Mouse (Mus musculus): ENCODE measurements around the gene Mgst3.
A peak's percentile ranks its signal among the peaks of the same experiment; 100 is the strongest.

Gene Mgst3

DNA sequence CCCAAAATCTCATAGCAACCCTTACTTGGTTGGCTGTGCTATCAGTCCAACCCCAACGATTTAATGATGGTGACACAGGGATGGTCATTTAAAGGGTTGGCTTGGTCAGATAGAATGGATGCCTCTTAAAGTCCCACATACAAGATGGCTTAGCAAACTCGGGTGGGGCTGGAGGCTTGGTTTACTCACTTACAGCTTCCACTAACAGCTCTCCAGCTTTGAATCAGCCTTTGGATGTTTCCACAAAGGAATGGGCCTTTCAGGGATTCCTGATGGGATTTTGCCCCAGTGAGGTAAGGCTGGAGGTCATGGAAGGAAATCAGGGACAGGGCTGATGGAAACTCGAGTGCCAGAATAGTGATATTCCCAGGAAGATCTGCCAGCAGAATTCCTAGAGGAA, 5.8 kb downstream of the Mgst3 start:
- no peak for DNase-seq (ENCODE audit: low spot score in 2 of 2)

DNA sequence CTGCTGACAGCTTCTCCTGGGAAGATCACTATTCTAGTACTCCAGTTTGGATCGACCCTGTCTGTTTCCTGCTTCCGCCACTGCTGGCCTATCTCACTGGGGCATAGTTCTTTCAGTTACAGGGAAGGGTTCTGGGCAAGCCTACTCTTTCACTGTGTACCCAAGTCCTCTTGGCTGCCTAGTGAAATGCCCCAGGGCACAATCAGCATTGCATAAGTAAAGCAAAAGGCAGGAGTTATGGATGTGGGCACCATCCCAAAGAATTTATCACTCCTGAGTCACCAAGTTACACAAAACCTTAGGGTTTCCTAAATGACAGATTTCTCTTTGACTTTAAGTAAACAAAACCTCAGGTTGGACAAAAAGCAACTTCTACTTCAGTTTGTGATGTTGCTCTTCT, 6.3 kb downstream of the Mgst3 start:
- no peak for DNase-seq (ENCODE audit: low spot score in 2 of 2)

DNA sequence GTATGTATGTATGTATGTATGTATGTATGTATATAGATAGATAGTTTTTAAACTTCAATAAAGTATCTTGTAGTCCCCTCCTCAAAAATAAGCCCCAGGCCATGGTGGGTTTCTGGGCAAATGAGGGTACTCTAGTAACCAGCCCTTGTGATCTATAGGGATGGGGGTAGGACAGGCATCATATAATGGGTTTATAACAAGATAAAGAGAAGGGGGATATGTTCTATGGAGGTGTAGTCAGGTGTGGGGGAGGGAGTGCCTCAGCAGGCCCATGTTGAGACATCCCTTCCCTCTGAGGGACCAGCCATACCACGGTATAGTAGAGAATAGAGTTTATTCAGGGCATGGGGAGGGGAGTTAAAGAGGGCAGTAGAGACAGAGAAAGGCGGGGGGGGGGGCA, 7.2 kb downstream of the Mgst3 start:
- no peak for DNase-seq (ENCODE audit: low spot score in 2 of 2)

DNA sequence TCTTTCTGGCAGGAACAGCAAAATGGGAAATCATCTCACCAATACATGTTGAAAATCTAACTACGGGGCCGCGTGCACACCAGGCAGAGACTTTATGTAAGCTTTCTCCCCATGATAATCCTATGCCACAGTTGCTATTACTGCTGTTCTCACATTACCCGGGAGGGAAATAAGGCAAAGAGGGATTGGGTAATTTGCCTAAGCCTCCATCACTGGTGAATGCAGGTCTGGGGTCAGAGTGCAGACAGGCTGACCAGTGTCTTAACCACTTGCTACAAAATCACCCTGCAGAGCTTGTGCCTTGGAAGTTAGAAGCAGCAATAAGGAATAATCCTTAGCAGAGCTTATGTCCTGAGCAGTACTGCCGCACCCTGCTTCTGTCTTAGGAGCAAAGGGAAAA, 8.0 kb downstream of the Mgst3 start:
- no peak for DNase-seq (ENCODE audit: low spot score in 2 of 2)

DNA sequence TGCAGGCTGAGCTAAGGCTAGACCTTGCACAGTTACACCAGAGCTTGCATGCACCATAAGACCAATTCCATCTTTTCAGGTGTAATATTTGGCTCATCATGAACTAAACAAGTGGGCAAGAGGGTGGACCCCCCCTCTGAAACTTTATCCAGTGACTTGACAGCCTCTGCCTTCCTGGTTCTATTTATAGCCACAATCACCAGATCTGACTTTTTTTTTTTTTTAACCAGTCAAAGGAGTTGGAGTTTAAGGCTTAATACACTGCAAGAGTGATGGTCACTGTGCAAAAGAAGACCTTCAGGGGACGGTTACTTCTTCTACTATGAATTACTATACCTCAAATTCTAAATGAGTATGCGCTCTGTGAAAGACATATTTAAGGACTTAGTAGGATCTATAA, 8.4 kb downstream of the Mgst3 start:
- no peak for DNase-seq (ENCODE audit: low spot score in 2 of 2)

DNA sequence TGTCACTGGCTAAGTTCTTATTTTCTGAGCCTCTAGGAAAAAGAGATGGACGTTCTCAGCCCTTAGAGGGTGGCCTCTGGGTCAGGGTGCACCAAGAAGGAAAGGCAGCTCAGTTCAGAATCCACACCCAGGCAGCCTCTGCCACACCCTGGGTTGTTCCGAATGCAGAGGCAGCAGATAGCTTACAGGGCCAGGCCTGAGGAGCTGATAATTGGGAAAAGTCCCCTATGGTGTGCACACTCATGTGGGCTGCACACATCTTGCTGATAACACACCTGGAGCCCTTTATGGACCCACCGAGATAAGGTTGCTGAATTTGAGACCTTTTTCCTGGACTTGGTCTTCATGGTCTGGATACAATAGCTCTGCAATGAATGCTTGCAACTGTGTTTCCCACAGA, 9.5 kb downstream of the Mgst3 start:
- DNase-seq (ENCODE audit: low spot score in 2 of 2) = no peak

DNA sequence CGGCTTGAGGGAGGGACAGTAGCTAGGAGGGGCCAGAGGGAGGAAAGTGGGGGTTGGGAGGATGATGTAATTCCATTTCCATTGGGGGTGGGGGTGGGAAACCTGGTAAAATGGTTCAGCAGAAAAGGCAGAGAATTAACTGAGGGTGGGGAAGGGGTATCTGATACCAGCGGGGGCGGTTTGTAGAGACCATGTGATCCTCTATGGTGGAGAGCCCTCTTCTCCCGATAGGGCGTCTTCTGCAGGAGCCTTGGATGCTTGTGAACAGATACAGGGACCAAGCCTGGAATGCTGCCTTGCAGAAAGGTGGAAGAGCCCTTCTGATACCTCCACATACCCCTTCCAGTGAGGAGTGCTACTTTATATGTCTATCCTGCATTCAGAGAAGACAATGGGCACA, 10.5 kb downstream of the Mgst3 start:
- no peak for DNase-seq (ENCODE audit: low spot score in 2 of 2)

DNA sequence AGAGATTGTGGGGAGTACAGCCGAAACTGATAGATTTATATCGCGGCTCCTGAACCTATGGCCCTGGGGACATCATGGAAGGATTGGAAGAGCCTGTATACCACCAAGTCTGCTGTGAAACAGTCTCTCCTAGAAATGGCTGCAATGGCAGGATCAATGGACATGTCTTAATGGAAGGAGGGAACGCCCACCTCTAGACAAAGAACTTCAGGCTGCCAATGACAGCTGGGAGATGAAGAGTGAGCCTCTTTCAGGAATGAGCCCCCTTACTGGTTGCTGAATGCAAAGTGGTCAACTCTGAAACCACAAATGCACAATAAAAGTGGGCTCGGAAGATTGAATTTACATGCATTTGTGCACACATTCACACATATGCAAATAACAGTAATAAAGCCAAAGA, 10.9 kb downstream of the Mgst3 start:
- no peak for DNase-seq (ENCODE audit: low spot score in 2 of 2)

DNA sequence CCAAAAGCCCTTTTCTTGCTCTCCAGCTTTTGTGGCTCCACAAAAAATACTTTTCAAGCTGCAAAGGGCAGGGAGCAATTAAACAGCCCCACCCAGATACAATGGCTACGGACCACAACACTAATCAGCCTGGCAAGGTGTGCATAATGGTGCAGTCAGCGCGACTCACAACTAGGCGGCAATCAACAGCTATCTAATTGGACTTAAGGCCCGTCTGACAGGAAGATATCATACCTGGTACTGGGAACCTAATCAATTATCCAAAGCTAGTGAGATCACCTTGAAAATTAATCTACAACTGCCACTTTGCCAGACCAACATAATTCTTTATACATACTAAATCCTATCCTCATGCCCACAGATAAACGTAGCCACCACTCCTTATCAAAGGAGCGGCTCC, 11.3 kb downstream of the Mgst3 start:
- DNase-seq (ENCODE audit: low spot score in 2 of 2) = no peak

DNA sequence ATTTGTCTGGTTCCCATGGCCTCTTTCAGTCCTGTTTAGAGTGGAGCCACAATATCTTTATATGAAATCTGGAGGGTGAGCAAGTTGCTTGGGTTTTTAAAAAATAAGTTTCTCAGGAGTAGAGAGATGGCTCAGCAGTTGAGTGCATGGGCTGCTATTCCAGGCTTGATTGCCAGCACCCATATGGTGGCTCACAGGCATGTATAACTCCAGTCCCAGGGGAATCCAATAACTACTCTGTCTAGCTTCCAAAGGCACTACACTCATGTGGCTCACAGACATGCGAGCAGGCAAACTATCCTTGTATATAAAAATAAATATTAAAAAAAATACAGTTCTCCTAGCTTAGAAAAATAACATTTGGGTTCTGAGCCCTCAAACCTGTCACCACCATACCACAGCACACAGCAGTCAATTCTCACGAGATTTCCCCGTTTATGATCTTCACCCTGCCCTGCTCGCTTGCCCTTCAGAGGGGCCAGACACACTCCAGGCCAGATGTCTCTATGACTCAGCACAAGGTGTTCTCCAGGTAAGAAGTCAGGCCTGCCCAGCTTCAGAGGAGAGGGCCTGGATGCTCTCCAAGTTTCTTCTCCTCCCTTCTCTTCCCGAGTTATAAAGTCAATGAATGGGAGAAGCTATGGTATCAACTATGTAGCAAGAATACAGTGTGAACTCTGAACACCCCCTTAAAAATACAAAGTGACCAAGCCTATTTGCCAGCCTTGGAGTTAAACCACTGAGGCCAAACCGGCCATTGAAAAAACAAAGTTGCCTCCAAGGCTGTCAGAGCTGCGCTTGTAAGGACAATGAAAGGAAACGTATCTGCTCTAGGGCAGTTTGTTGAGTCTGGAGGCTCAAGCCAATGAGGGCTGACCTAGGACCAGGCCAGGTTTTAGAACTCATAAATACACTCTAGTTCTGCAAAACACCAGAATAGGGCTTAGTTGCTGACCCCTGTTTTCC, 12.3 kb downstream of the Mgst3 start:
- DNase-seq (ENCODE audit: low spot score in 2 of 2) = no peak

DNA sequence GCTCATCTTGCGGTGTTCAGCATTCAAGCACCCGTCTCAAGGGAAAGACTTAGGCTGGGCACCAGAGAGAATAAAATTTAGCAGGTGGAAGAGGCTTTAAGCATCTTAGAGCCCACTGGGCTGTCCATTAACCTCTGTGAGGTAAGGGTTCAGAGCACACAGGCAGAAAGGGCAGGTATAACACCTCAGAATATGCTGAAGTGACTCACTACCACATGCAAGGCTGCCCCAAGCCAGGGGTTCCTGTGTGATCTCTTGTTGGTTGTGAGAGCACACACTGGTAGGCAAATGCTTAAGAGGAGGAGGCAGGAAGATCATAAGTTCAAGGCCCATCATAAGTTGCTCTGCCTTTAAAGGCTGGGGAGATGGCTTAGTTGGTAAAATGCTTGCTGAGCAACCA, 13.4 kb downstream of the Mgst3 start:
- DNase-seq (ENCODE audit: low spot score in 2 of 2) = no peak

DNA sequence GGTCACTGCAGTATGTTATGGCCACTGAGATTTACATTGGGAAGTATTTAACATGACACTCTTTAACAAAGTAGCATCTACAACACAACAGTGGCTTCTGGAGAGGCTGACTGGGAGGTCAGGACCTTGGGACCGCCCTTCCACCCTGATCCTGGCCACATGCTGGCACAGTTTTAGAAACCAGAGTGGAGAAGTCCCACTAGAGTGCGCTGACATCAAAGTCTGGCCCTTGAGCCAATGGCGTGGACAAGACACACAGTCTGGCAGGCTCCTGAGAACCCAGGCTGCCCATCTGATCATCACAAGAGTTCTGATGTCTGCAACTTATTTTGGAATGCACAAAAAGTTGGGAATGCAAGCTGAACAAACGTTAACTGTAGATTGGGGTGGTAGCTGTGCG, 13.9 kb downstream of the Mgst3 start:
- DNase-seq (ENCODE audit: low spot score in 2 of 2) = no peak

DNA sequence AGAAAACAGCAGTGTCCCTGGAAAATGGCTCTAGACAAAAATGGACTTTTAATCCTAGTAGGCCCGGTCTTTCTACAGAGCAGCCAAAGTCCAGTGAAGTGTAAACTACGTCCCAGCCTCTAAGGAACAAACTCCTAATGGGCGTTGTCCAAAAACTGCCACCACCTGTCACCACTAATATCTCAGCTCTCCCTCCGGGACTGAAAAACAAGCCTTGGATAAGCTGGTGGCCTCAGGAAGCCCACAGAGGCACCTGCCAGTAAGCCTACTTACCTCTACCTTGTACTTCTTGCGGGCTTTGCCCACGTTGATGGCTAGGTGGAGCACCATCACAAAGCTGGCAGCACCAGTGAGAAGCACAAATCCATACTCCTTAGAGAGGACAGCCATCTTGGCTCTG, 15.6 kb downstream of the Mgst3 start:
- DNase-seq (ENCODE audit: low spot score in 2 of 2) = no peak

DNA sequence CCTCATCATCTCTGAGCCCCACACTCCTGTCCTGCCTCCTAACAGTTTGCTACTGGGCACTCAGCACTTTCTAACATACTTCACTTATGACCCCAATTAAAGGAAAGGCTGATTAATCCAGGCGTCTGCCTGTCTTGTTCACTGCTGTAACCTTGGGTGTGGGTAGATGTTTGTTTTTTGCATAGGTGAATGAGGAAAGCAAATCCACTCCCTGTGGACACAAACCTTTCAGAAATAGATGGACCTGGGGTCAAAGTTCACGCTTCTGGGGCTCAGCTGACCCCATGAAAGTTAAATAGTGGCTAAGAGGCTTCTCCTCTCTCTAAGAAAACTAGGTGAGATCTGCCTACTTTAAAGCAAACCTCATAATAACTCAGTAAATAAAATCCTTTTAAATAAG, 18.7 kb downstream of the Mgst3 start:
- DNase-seq (ENCODE audit: low spot score in 2 of 2) = no peak

DNA sequence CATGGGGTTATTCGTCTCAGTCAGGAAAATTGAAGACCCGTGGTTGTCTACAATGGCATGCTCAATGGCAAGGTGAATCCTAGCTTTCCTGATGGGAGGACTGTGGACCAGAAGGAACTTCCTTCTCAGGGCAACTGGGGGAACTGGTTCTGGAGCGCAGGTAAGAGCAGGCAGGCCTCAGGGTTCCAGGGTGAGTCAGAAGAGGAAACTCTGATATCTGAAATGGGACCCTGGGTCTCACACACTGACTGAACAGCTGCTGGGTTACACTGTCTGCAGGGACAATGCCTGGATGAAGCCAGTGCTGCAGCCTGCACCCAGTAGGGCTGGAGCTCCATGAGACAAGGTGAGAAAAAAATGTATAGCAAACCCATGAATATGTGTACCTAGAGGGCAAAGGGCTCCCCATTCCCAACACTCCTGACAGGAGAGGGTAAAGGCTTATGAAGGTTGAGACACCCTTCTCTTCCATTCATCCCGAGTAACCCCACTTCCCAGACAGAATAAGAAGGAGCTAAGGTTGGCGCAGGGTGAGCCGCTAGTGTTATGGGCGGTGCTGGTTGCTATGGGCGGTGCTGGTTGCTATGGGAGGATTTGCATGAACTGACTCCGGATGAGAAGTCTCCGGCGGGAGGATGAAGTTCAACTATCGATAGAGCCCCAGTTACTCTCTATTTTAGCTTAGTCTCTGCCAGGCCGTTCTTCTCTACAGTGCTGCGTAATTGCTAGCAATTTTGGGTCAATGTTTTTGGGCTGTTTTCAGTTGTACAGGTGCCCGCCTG, 19.4 kb downstream of the Mgst3 start:
- no peak for DNase-seq (ENCODE audit: low spot score in 2 of 2)

DNA sequence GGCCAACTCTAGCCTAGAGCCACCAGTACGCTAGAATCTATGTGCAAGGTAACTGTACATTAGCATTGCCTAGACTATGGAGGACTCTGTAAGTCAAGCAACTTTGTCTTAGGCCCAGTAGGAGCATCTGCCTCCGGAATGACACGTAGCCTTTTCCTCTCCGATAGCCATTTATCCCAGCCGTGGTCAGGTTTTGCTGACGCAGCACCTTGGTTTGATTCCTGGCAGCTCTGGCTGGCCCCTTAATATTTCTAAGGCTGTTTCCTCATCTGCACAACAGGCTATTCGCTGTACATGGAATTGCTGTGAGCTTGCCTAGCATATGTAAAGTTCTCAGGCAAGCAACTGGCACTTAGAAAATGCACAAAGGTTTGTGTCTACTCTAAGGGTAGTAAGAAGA, 20.9 kb downstream of the Mgst3 start:
- no peak for DNase-seq (ENCODE audit: low spot score in 2 of 2)

DNA sequence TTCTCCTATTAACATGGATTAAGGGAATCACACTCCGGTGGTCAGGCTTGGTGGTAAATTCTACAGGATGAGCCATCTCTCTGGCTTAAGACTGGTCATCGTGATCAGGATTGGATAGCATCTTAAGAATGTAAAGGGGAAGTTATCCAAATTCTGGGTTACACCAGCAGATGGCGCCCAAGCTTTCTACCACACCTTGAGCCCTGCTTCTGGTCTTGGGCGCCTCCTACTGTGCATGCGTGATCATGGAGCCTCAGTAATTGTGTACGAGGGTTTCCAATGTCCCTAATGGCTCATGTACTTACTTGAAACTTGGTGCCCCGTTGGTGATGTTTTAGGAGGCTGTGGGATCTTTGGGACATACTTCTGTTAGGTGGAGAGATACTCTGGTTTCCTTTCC, 23.7 kb downstream of the Mgst3 start:
- peak; percentile 87 to 93 for DNase-seq (ENCODE audit: low spot score in 2 of 2)

DNA sequence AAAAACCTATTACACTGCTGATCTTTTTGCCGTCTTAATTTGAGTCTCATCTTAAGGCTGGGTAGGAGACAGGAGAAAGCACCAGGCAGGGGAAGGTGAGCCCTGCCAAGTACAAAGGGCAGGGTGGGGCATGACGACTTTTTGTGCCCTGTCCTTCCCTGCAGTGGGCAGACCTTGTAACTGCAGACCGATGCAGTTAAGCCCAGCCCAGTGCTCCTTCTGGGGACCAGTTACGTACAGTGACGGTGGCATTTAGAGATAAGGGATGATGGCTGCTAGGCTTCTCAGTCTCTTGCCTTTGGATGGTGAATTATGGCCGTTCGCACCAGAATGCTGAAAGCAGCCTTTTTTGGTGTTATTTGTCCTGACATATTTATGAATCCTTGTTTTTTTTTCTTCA, 25.1 kb downstream of the Mgst3 start:
- DNase-seq (ENCODE audit: low spot score in 2 of 2) = no peak

DNA sequence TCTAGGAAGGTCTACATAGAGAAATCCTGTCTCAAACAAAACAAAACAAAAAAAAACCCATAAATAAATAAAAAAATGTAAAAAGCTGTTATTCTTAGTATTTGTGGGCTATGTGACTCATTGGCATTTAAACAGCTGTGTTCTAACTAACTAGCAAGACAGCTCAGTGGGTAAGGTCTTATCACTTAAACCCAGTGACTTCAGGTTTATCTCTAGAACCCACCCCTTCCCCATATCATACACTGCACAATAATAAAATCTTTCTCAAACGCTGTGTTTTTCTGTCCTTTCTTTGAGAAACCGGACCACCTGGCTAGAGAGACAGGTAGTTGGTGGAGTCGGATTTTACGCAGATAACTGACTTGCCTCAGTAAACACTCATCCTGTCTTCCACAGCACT, 25.6 kb downstream of the Mgst3 start:
- no peak for DNase-seq (ENCODE audit: low spot score in 2 of 2)

DNA sequence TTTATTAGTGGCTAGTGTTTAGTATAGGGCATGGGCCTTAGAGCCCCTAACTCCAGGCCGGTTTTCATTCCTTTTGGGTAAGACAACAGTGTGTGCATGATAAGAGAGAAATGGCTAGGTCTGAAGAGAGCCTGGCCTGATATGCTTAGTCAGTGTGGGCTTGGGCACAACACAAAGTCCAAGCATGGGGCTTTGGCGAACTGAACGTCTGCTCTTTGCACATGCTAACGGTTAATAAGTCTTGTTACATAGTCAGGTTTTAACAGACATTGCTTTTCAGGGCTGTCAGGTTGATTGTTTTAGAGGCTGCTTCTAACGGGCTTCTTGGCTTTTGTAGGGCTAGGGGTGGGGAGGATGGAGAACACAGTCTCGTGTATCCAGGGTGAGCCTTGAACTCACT, 27.0 kb downstream of the Mgst3 start:
- no peak for DNase-seq (ENCODE audit: low spot score in 2 of 2)

DNA sequence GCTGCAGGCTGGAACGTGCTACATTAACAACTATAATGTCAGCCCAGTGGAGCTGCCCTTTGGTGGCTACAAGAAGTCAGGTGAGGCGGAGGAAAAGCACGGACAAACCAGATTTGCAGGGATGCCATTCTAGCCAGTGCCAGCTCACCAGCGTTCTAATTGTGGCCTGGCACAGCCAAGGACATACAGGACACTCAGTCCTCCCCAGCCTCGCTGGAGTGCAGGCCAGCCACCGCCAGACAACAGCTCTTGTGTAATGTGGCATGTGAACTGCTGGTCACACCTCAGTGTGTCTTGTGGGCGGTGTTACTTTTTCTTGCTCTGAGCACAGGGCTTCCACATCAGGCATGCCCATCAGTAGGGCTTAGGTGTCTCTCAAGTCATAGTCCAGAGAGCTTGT, 27.8 kb downstream of the Mgst3 start:
- DNase-seq (ENCODE audit: low spot score in 2 of 2) = no peak

DNA sequence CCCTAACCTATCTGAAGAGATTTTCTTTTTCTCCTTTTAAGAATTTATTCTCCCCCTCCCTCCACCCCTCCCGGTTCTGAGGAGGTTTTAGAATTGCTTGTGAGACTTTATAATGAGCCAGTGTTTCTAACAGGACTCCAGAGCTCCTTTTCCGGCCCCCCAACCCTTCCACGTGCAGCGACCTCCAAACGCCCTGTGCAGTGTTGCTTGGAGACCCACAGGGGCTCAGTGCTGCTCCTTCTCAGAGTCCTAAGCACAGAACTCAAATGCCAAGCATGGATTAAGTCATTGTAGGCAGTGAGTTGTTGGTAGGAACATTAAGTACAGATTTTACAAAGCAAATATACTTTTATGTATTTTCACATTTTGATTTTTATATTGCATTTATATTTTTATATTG, 30.3 kb downstream of the Mgst3 start:
- DNase-seq (ENCODE audit: low spot score in 2 of 2) = no peak

DNA sequence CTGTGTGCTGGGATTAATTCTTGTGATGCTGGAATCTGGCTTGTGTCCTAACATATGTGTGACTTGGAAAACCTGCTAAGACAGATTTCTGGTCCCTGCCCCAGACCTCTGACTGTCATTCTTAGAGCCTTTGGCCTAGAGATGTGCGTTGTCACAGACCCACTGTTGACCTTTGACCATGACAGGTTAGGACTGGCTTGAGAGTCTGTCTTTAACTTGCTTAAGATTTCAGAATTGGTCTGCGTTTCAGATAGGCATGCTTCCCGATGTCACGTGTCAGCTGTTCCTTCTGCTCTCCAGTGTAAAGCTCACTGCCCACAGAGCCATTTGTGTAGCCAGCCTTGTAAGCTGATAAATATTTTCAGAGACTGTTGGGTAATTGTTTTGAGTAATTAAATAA, 30.8 kb downstream of the Mgst3 start:
- no peak for DNase-seq (ENCODE audit: low spot score in 2 of 2)
